Mouse (Mus musculus): ENCODE measurements around the gene Mpped2. TPM values are rescaled to one million over a fixed set of nuclear protein-coding genes. Genes with fewer than 3 reads are reported as not detected.

Gene Mpped2
- polyA plus RNA-seq (2015; fragmentation: Nextera tagmentation; extraction: Ambion mirVana): 187 and 199 TPM in 2 replicates

- Histone ChIP-seq H3K4me1 (replicated peaks; ENCODE audit: control insufficient read depth, insufficient read depth, low read length) (peaks cover 17% of the 10 kb centered on the region), H3K4me3 (replicated peaks; ENCODE audit: low read length) (peak within 1 kb of the TSS; percentile 94), H3K9ac (replicated peaks; ENCODE audit: low read depth, low read length) (peak within 1 kb of the TSS; percentile 100), H3K27ac (ENCODE audit: low read length) (peak within 1 kb of the TSS; percentile 100), H3K4me2 (ENCODE audit: low read length) (peak within 1 kb of the TSS; percentile 76), H3K27me3 (replicated peaks; ENCODE audit: control insufficient read depth, insufficient read depth, low read length) (no peaks in the 10 kb centered on the region), H3K9me3 (ENCODE audit: control insufficient read depth, low read length) (no peaks in the 10 kb centered on the region), H3K36me3 (ENCODE audit: control insufficient read depth, insufficient read depth) (no peaks in the 10 kb centered on the region)
- WGBS: under 1% methylated on average over 41 of the region's 56 CpGs
- ATAC-seq: peak; percentile 60
Observed at GRCm38 (mm10) chr2:106692783-106693701, at the start of gene Mpped2. Mpped2 (plus strand) TSS chr2:106693269.

- no peak overlapping the region for H3K4me3 ChIP-seq (replicated peaks; ENCODE audit: low read length)
- WGBS: 86% methylated on average over 3 of the region's 3 CpGs
- no peak overlapping the region for H3K9ac ChIP-seq (replicated peaks; ENCODE audit: low read depth, low read length)
- no peaks in the 10 kb centered on the region for H3K9me3 ChIP-seq (ENCODE audit: control insufficient read depth, low read length)
- H3K4me2 ChIP-seq (ENCODE audit: low read length): no peak overlapping the region
- H3K4me1 ChIP-seq (replicated peaks; ENCODE audit: control insufficient read depth, insufficient read depth, low read length): peaks cover 9% of the 10 kb centered on the region
- no peaks in the 10 kb centered on the region for H3K27me3 ChIP-seq (replicated peaks; ENCODE audit: control insufficient read depth, insufficient read depth, low read length)
- H3K27ac ChIP-seq (ENCODE audit: low read length): no peak overlapping the region
- H3K36me3 ChIP-seq (ENCODE audit: control insufficient read depth, insufficient read depth): no peaks in the 10 kb centered on the region
- no peak for ATAC-seq
Observed at GRCm38 (mm10) chr2:106644782-106645181, 48.3 kb upstream of the Mpped2 start.

GRCm38 (mm10) chr2:106649686-106650570 is 43.1 kb upstream of the Mpped2 start:
- Histone ChIP-seq H3K9ac (replicated peaks; ENCODE audit: low read depth, low read length) (peak overlapping the region; percentile 65), H3K27me3 (replicated peaks; ENCODE audit: control insufficient read depth, insufficient read depth, low read length) (no peaks in the 10 kb centered on the region), H3K4me3 (replicated peaks; ENCODE audit: low read length) (peak overlapping the region; percentile 49), H3K4me1 (replicated peaks; ENCODE audit: control insufficient read depth, insufficient read depth, low read length) (peaks cover 10% of the 10 kb centered on the region), H3K27ac (ENCODE audit: low read length) (peak overlapping the region; percentile 85), H3K9me3 (ENCODE audit: control insufficient read depth, low read length) (no peaks in the 10 kb centered on the region), H3K4me2 (ENCODE audit: low read length) (peak overlapping the region; percentile 54), H3K36me3 (ENCODE audit: control insufficient read depth, insufficient read depth) (no peaks in the 10 kb centered on the region)
- 3% methylated on average over 25 of the region's 25 CpGs for WGBS
- ATAC-seq: peak; percentile 98

GRCm38 (mm10) chr2:106652151-106652550 is 40.9 kb upstream of the Mpped2 start:
- Histone ChIP-seq H3K9ac (replicated peaks; ENCODE audit: low read depth, low read length) (no peak overlapping the region), H3K9me3 (ENCODE audit: control insufficient read depth, low read length) (no peaks in the 10 kb centered on the region), H3K27ac (ENCODE audit: low read length) (no peak overlapping the region), H3K4me2 (ENCODE audit: low read length) (no peak overlapping the region), H3K4me3 (replicated peaks; ENCODE audit: low read length) (no peak overlapping the region), H3K4me1 (replicated peaks; ENCODE audit: control insufficient read depth, insufficient read depth, low read length) (peaks cover 12% of the 10 kb centered on the region), H3K27me3 (replicated peaks; ENCODE audit: control insufficient read depth, insufficient read depth, low read length) (no peaks in the 10 kb centered on the region), H3K36me3 (ENCODE audit: control insufficient read depth, insufficient read depth) (no peaks in the 10 kb centered on the region)
- WGBS: 48% methylated on average over 8 of the region's 8 CpGs
- ATAC-seq: no peak

- no peak for ATAC-seq
- Histone ChIP-seq H3K36me3 (ENCODE audit: control insufficient read depth, insufficient read depth) (no peaks in the 10 kb centered on the region), H3K27me3 (replicated peaks; ENCODE audit: control insufficient read depth, insufficient read depth, low read length) (no peaks in the 10 kb centered on the region), H3K4me2 (ENCODE audit: low read length) (no peak overlapping the region), H3K9me3 (ENCODE audit: control insufficient read depth, low read length) (no peaks in the 10 kb centered on the region), H3K4me3 (replicated peaks; ENCODE audit: low read length) (no peak overlapping the region), H3K9ac (replicated peaks; ENCODE audit: low read depth, low read length) (no peak overlapping the region), H3K4me1 (replicated peaks; ENCODE audit: control insufficient read depth, insufficient read depth, low read length) (peaks cover 12% of the 10 kb centered on the region), H3K27ac (ENCODE audit: low read length) (no peak overlapping the region)
- 83% methylated on average over 4 of the region's 4 CpGs for WGBS
Observed at GRCm38 (mm10) chr2:106652741-106653140, 40.3 kb upstream of the Mpped2 start.

- WGBS: 92% methylated on average over 4 of the region's 4 CpGs
- H3K27me3 ChIP-seq (replicated peaks; ENCODE audit: control insufficient read depth, insufficient read depth, low read length): no peaks in the 10 kb centered on the region
Observed at GRCm38 (mm10) chr2:106653261-106653660, 39.8 kb upstream of the Mpped2 start.

GRCm38 (mm10) chr2:106655271-106655670 is 37.8 kb upstream of the Mpped2 start:
- Histone ChIP-seq H3K4me1 (replicated peaks; ENCODE audit: control insufficient read depth, insufficient read depth, low read length) (peaks cover 3% of the 10 kb centered on the region; the same call in 1 of the 2 replicates), H3K27ac (ENCODE audit: low read length) (no peak overlapping the region), H3K4me3 (replicated peaks; ENCODE audit: low read length) (no peak overlapping the region), H3K9me3 (ENCODE audit: control insufficient read depth, low read length) (no peaks in the 10 kb centered on the region), H3K27me3 (replicated peaks; ENCODE audit: control insufficient read depth, insufficient read depth, low read length) (no peaks in the 10 kb centered on the region), H3K4me2 (ENCODE audit: low read length) (no peak overlapping the region), H3K9ac (replicated peaks; ENCODE audit: low read depth, low read length) (no peak overlapping the region), H3K36me3 (ENCODE audit: control insufficient read depth, insufficient read depth) (no peaks in the 10 kb centered on the region)
- WGBS: 55% methylated on average over 4 of the region's 4 CpGs
- no peak for ATAC-seq

More at GRCm38 (mm10) chr2:106653261-106653660, 39.8 kb upstream of the Mpped2 start:
- Histone ChIP-seq H3K4me1 (replicated peaks; ENCODE audit: control insufficient read depth, insufficient read depth, low read length) (peaks cover 12% of the 10 kb centered on the region), H3K36me3 (ENCODE audit: control insufficient read depth, insufficient read depth) (no peaks in the 10 kb centered on the region), H3K9ac (replicated peaks; ENCODE audit: low read depth, low read length) (no peak overlapping the region), H3K4me2 (ENCODE audit: low read length) (no peak overlapping the region), H3K9me3 (ENCODE audit: control insufficient read depth, low read length) (no peaks in the 10 kb centered on the region), H3K4me3 (replicated peaks; ENCODE audit: low read length) (no peak overlapping the region), H3K27ac (ENCODE audit: low read length) (no peak overlapping the region)
- ATAC-seq: no peak

- H3K4me3 ChIP-seq (replicated peaks; ENCODE audit: low read length): no peak overlapping the region
Observed at GRCm38 (mm10) chr2:106665271-106665670, 27.8 kb upstream of the Mpped2 start.

GRCm38 (mm10) chr2:106674319-106674718 is 18.8 kb upstream of the Mpped2 start:
- H3K9me3 ChIP-seq (ENCODE audit: control insufficient read depth, low read length): no peaks in the 10 kb centered on the region
- H3K27ac ChIP-seq (ENCODE audit: low read length): no peak overlapping the region
- no peaks in the 10 kb centered on the region for H3K36me3 ChIP-seq (ENCODE audit: control insufficient read depth, insufficient read depth)
- H3K4me3 ChIP-seq (replicated peaks; ENCODE audit: low read length): no peak overlapping the region
- 67% methylated on average over 8 of the region's 8 CpGs for WGBS
- H3K9ac ChIP-seq (replicated peaks; ENCODE audit: low read depth, low read length): no peak overlapping the region
- no peaks in the 10 kb centered on the region for H3K4me1 ChIP-seq (replicated peaks; ENCODE audit: control insufficient read depth, insufficient read depth, low read length)
- H3K27me3 ChIP-seq (replicated peaks; ENCODE audit: control insufficient read depth, insufficient read depth, low read length): no peaks in the 10 kb centered on the region
- ATAC-seq: no peak
- no peak overlapping the region for H3K4me2 ChIP-seq (ENCODE audit: low read length)

More at GRCm38 (mm10) chr2:106665271-106665670, 27.8 kb upstream of the Mpped2 start:
- no peak overlapping the region for H3K4me2 ChIP-seq (ENCODE audit: low read length)
- no peaks in the 10 kb centered on the region for H3K36me3 ChIP-seq (ENCODE audit: control insufficient read depth, insufficient read depth)
- ATAC-seq: peak; percentile 47; the same call in 1 of the 2 replicates
- H3K9me3 ChIP-seq (ENCODE audit: control insufficient read depth, low read length): no peaks in the 10 kb centered on the region
- no peaks in the 10 kb centered on the region for H3K27me3 ChIP-seq (replicated peaks; ENCODE audit: control insufficient read depth, insufficient read depth, low read length)
- no peak overlapping the region for H3K9ac ChIP-seq (replicated peaks; ENCODE audit: low read depth, low read length)
- no peaks in the 10 kb centered on the region; the same call in 1 of the 2 replicates for H3K4me1 ChIP-seq (replicated peaks; ENCODE audit: control insufficient read depth, insufficient read depth, low read length)
- 55% methylated on average over 11 of the region's 11 CpGs for WGBS
- no peak overlapping the region for H3K27ac ChIP-seq (ENCODE audit: low read length)

All from forebrain, embryonic 16.5 days (tissue).